Mouse (Mus musculus): ENCODE results near the gene Me1. TPM values are rescaled to one million over a fixed set of nuclear protein-coding genes. Genes with fewer than 3 reads are reported as not detected.
A peak's percentile ranks its signal among the peaks of the same experiment; 100 is the strongest.
"Not testable (repeated sequence)": the region's sequence is repeated elsewhere in the genome, so short reads cannot be mapped to it uniquely, and the experiment has no call there.

The Me1 gene
- total RNA-seq, 2 experiments from 2014 or later, result 231 to 293 TPM

GRCm38 (mm10) chr9:86596983-86597382 lies 98.8 kb downstream of the Me1 start:
- not testable (repeated sequence) for DNase-seq

DNA sequence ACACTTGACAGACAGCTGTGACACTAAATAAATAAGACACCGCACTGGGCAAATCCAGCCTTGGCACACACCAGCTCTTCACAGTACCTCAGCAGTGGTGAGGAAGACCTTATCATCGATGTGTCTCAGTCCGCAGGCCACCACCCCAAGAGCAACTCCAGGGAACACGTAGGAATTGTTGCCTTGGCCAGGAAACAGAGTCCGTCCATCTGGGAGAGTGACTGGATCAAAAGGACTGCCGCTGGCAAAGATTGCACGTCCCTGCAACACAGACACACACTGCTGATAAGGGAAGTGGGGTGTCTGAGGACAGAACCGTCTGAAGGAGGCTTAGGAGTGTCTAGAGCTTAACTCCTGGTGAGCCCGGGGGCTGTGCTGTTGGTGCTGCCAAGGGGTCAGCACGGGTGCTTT lies 101.4 kb downstream of the Me1 start:
- DNase-seq, result not testable (repeated sequence)

DNA sequence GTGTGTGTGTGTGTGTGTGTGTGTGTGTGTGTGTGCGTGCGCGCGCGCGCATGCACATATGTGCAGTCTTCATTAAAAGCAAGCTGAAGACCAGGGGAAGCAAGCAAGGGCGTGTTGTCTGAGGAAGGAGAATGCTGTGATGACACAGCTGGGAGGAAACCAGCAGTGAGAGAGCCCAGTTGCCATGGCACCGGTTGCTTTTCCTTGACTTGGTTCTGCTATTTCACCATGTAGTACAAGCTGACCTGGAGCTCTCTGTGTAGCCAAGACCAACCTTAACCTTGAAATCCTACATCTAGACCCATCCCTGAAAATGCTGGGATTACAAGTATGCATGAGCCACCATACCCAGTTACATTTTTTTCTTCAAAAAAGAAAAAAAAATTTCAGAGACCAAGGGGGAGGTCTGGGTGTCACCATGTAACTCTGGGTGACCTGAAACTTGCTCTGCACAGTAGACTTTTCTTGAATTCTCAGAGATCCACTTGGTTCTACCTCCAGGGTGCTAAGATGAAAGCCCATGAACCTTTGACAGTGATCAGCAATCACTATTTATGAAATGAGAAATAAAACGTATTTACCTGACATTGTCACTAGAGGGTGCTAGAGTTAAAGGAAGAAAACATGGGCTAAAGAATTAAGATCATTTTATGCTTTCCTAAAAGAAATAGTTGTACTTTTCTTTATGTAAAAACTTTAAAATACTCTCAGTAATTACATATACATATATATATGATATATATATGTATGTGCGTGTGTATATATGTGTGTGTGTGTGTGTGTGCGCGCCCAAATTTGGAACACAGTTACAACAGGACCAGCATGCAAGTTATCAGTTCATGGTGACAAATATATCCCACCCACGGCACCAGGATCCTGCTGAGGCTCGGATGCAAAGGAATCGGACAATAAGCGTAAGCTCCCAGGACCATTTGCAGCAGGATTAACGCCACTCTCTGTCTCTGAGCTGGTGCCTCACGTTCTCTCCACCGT lies 102.8 kb downstream of the Me1 start:
- no peak for DNase-seq

GRCm38 (mm10) chr9:86587019-86587795 lies 108.5 kb downstream of the Me1 start:
- DNase-seq, result no peak

GRCm38 (mm10) chr9:86583740-86584139 lies 112.0 kb downstream of the Me1 start:
- peak; percentile 80 for DNase-seq

- DNase-seq, result no peak
Observed at GRCm38 (mm10) chr9:86579657-86580056, 116.1 kb downstream of the Me1 start.

DNA sequence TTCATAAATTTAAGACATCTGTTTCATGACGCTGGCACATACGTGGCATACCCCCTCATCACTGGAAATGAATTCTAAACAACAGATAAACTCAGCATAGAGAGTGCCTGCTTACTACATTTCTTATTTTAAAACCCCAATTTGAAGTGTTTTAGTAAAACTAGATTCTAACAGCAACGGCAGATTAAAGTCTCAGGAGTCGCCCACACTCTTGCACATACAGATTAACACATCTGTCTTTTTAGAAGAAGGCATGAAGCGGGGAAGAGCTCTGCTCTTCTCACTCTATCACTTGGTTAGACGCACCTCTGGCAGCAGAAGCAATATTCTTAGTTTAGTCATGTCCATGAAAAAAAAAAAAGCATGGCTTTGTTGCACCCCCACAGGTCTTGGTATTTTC lies 120.6 kb downstream of the Me1 start:
- DNase-seq, result no peak

- no peak for DNase-seq
Observed at GRCm38 (mm10) chr9:86573616-86574303, 122.0 kb downstream of the Me1 start.

DNA sequence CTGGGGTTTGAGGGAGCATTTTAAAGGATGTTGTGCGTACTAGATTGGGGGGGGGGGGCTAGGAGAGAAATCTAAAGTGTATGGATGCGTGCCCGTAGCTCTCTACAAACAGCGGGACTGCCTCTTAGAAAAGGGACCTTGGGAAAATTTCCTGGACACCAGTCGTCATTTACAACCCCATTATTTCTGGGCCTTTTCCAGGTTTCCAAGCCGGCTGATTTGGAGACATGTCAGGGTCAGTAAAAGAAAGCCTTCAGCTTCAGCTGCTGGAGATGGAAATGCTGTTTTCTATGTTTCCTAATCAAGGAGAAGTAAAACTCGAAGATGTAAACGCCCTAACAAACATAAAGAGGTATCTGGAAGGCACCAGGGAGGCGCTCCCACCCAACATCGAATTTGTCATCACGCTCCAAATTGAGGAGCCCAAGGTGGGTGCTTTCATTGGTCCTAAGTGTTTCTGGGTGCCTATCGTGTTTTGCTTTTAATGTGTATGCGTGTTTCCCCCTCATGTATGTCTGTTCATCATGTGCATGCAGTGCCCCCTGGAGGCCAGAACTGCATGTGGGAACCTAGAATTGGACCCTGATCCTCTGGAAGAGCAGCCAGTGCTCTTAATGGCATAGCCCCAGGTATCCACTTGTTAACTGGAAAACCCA lies 123.0 kb downstream of the Me1 start:
- peak; percentile 86 for DNase-seq

GRCm38 (mm10) chr9:86572196-86572595 lies 123.6 kb downstream of the Me1 start:
- no peak for DNase-seq

GRCm38 (mm10) chr9:86571540-86572135 lies 124.1 kb downstream of the Me1 start, which contains the start of the genes Pgm3 and Rwdd2a:
Pgm3 (minus strand) TSS chr9:86571842.
Rwdd2a (plus strand) TSS chr9:86571991.
- peak; percentile 99 for DNase-seq

GRCm38 (mm10) chr9:86570946-86571345 lies 124.8 kb downstream of the Me1 start:
- no peak for DNase-seq

DNA sequence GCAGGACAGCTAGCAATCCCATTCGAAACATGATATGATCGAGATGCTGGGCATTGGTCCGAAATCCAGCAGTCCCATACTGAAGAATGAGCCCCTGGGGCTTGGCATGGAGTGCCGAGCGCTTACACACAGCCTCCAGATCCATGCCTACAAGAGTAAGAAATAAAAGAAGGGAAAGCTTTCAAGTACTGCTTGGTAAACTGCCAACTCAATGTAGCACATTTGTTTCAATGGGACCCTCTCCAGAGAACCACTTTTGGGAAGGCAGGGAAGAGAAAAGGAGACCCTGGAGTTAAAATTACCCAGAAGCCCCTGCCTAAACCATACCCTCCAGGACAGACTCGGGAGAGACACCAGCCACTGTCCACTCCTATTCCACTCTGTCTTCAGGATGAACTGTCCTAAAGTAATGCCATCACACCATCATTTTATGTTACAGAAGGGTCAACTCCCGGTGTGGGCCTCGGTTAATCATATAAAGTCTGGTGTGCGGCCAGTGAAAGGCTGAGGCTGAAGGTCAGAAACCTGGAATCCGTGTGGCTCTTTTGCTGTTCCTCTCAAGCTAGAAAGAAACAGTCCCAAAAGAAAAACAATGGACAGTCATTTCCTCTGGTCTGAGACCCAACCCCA lies 125.4 kb downstream of the Me1 start:
- DNase-seq, result no peak

DNA sequence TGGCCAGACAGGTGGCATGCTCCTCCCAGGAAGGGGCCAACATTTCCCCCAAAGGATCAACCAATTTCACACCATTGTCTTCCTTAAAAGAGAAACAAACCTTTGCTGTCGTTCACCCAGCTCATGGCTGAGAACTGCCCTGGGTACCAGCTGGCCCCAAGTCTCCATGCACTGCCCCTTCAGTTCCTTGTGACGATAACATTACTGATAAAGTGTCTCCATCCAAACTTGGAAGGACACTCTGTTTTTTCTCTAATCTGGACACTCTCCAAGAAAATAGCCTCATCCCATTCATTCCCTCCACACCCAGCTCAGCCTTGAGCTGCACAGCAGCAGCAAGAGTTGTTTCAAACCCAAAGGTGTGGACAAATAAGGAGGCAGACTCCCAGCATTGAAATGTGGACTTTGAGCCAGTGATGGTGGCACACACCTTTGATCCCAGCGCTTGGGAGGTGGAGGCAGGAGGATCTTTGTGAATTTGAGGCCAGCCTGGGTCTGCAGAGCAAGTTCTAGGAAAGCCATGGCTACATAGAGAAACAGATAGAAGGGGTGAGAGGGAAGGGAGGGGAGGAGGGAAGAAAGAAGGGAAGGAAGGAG lies 126.3 kb downstream of the Me1 start:
- no peak for DNase-seq

DNA sequence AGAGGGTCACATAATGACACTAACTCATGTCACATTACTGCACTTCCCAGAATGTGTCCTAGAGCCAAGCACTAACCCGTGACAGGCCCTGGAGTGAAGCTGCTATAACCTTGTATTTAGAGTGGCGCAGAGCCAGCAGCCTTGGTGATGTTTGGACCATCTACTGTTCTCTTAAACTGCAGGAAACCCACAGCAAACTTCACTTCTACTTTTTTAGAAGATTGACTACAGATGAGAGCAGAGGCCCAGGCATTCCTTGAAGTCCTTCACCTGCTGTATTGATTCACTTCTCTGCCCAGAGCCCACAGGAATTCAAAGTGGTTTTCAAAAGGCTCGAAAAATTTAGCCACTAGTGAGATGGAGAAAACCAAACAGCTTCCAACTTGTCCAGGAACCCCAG lies 135.2 kb downstream of the Me1 start:
- peak; percentile 75 for DNase-seq

DNA sequence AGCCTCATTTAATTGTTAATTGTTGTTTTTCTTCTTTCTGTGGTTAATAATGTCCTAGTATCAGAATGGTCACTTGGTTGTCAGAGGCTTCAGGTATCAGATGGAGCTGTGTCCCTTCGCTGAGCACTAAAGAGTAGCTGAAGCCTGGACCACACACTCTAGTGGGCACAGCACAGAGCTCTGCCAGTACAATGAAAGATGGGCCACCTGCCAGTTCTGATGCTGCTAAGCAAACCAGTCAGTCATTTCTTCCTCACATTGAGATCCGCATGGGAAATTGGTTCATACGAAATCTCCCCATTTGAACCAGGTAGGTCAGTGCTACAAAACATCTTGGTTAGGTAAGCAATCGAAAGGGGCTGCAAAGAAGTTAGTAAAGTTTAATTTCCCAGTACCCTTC lies 141.1 kb downstream of the Me1 start:
- no peak for DNase-seq

DNA sequence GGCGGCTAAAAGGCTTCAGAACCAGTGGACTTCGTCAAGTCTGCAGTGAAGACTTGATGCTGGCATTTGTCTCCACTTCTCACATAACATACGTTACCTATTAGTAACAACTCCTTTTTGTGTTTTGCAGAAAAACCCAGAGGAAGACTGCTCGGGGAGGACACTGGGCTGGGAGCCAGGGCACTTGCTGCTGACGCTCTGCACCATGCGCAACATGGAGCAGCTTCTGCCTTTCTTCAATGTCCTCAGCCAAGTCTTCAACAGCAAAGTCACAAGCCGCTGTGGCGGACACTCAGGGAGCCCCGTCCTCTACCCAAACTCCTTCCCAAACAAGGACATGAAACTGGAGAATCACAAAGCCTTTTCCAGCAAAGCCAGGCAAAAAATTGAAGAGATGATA lies 141.9 kb downstream of the Me1 start:
- DNase-seq, result no peak

DNA sequence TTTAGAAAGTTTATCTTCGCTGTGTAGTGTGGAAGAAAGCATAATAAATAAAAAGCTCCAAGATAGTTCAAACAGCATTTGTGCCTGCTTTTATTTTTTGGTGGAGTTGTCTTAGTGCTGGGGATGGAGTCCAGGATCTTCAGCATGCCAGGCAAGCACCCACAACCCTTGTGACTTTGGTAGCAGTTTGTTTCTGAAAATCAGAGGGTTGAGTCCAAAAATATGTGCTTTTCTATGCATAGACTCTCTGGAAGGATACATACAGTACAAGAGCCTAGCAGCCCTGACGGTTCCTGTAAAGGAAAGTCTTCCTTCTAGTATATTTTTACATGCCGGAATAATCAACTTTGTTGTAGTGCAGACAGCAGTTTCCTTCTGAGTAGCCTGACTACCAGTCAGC lies 145.0 kb downstream of the Me1 start:
- DNase-seq, result no peak

GRCm38 (mm10) chr9:86549637-86550162 lies 146.1 kb downstream of the Me1 start:
- DNase-seq, result no peak

GRCm38 (mm10) chr9:86544559-86544958 lies 151.2 kb downstream of the Me1 start:
- no peak for DNase-seq

All from adrenal gland, postnatal 10 days (tissue).